8 mouse cellular contexts compared by ENCODE assay signal in genomic region chr2:164866741-164867551, GRCm38 (mm10). TPM values are rescaled to one million over a fixed set of nuclear protein-coding genes. Genes with fewer than 3 reads are reported as not detected.
DNase-seq lines count a peak whose midpoint lies in the region; ATAC-seq and TF ChIP-seq lines count a peak whose summit lies in the region.

No protein-coding gene starts in this region.

- TF ChIP-seq CTCF in liver, adult 2 months (IDR thresholded peaks at IDR 0.05; ENCODE audit: low read depth, low read length) = no peak
- peak; percentile 24; the same call in 1 of the 2 replicates for TF ChIP-seq CTCF in stomach, postnatal 0 days (IDR thresholded peaks at IDR 0.05; ENCODE audit: low read depth)

- no peaks in the 10 kb centered on the region for H3K9me3 ChIP-seq in liver, embryonic 15.5 days (replicated peaks)
- no peaks in the 10 kb centered on the region for H3K9me3 ChIP-seq in stomach, postnatal 0 days (ENCODE audit: control insufficient read depth, low read length)
- no peaks in the 10 kb centered on the region; the same call in 1 of the 2 replicates for H3K9me3 ChIP-seq in midbrain, embryonic 16.5 days (replicated peaks; ENCODE audit: control insufficient read depth, low read length, poor library complexity, severe bottlenecking)

- H3K9ac ChIP-seq in liver, adult 2 months (ENCODE audit: low read depth, low read length) = peak overlapping the region; percentile 14; the same call in 1 of the 2 replicates
- no peak overlapping the region for H3K9ac ChIP-seq in liver, embryonic 15.5 days
- no peak overlapping the region for H3K9ac ChIP-seq in stomach, postnatal 0 days (ENCODE audit: low read length)
- no peak overlapping the region for H3K9ac ChIP-seq in midbrain, embryonic 16.5 days (ENCODE audit: low read depth, low read length)

- 52% methylated on average over 16 of the region's 16 CpGs for WGBS in liver, adult 2 months
- WGBS in liver, embryonic 15.5 days (ENCODE audit: insufficient replicate concordance) = 39% methylated on average over 16 of the region's 16 CpGs
- 22% methylated on average over 16 of the region's 16 CpGs for WGBS in stomach, postnatal 0 days
- 64% methylated on average over 16 of the region's 16 CpGs for WGBS in midbrain, embryonic 16.5 days

- no peak for TF ChIP-seq POLR2A in liver, adult 2 months (IDR thresholded peaks at IDR 0.05; ENCODE audit: extremely low read depth, insufficient read depth, low read length)

- DNase-seq in liver, adult 2 months (ENCODE audit: extremely low read depth, low read depth, low spot score) = peak; percentile 61
- DNase-seq in liver = no peak
- DNase-seq in adrenal gland, adult 2 months = peak; percentile 83
- peak; percentile 94 for DNase-seq in heart, postnatal 10 days
- DNase-seq in stomach, postnatal 0 days (ENCODE audit: low spot score) = no peak
- DNase-seq in cerebellum, adult 9-10 months = no peak

- intact Hi-C loops in heart, postnatal 10 days (cut with DNase I) = no loop called here

- no peaks in the 10 kb centered on the region for H3K27me3 ChIP-seq in liver, adult 2 months (ENCODE audit: control insufficient read depth, insufficient read depth, low read length)
- H3K27me3 ChIP-seq in liver, embryonic 15.5 days = no peaks in the 10 kb centered on the region; the same call in 1 of the 2 replicates
- no peaks in the 10 kb centered on the region for H3K27me3 ChIP-seq in stomach, postnatal 0 days (ENCODE audit: control insufficient read depth, insufficient read depth, low read length)
- no peaks in the 10 kb centered on the region for H3K27me3 ChIP-seq in midbrain, embryonic 16.5 days (ENCODE audit: control insufficient read depth, insufficient read depth, low read depth, low read length)

- no peaks in the 10 kb centered on the region for H3K36me3 ChIP-seq in liver, adult 2 months (ENCODE audit: control insufficient read depth, insufficient read depth, low read length)
- H3K36me3 ChIP-seq in liver, embryonic 15.5 days (replicated peaks) = no peaks in the 10 kb centered on the region
- H3K36me3 ChIP-seq in stomach, postnatal 0 days (ENCODE audit: control insufficient read depth, insufficient read depth, low read length) = no peaks in the 10 kb centered on the region
- no peaks in the 10 kb centered on the region for H3K36me3 ChIP-seq in midbrain, embryonic 16.5 days (ENCODE audit: control insufficient read depth, insufficient read depth, low read length)

- no peak overlapping the region for H3K4me2 ChIP-seq in liver, embryonic 15.5 days
- H3K4me2 ChIP-seq in stomach, postnatal 0 days (replicated peaks; ENCODE audit: low read depth) = no peak overlapping the region
- no peak overlapping the region for H3K4me2 ChIP-seq in midbrain, embryonic 16.5 days (ENCODE audit: low read length)

- peak overlapping the region; percentile 33 for H3K27ac ChIP-seq in liver, adult 2 months (replicated peaks; ENCODE audit: insufficient read depth, low read depth, low read length)
- H3K27ac ChIP-seq in liver, embryonic 15.5 days (replicated peaks) = peak overlapping the region; percentile 51; the same call in 1 of the 2 replicates
- H3K27ac ChIP-seq in stomach, postnatal 0 days (replicated peaks) = peak overlapping the region; percentile 63
- H3K27ac ChIP-seq in midbrain, embryonic 16.5 days (ENCODE audit: low read length) = no peak overlapping the region

- ATAC-seq in liver, embryonic 15.5 days (ENCODE audit: insufficient read depth) = peak; percentile 38; the same call in 1 of the 2 replicates
- peak; percentile 76 for ATAC-seq in stomach, postnatal 0 days (ENCODE audit: low FRiP score, low TSS enrichment)
- ATAC-seq in midbrain, embryonic 16.5 days = no peak

- H3K79me2 ChIP-seq in liver, adult 2 months (ENCODE audit: control insufficient read depth, insufficient read depth, low read length) = no peaks in the 10 kb centered on the region

- H3K4me3 ChIP-seq in liver, adult 2 months (ENCODE audit: insufficient read depth, low read depth, low read length) = no peak overlapping the region
- no peak overlapping the region for H3K4me3 ChIP-seq in liver, embryonic 15.5 days (replicated peaks)
- no peak overlapping the region for H3K4me3 ChIP-seq in stomach, postnatal 0 days (ENCODE audit: low read depth, low read length)
- H3K4me3 ChIP-seq in midbrain, embryonic 16.5 days (ENCODE audit: low read depth, low read length) = no peak overlapping the region

- no peak for TF ChIP-seq EP300 in stomach, postnatal 0 days (optimal IDR thresholded peaks at IDR 0.05)

- H3K4me1 ChIP-seq in liver, adult 2 months (ENCODE audit: control insufficient read depth, insufficient read depth, low read length) = peaks cover 4% of the 10 kb centered on the region; the same call in 1 of the 2 replicates
- H3K4me1 ChIP-seq in liver, embryonic 15.5 days (replicated peaks) = peaks cover 21% of the 10 kb centered on the region
- no peaks in the 10 kb centered on the region; the same call in 1 of the 2 replicates for H3K4me1 ChIP-seq in stomach, postnatal 0 days (replicated peaks; ENCODE audit: control insufficient read depth, insufficient read depth)
- no peaks in the 10 kb centered on the region for H3K4me1 ChIP-seq in midbrain, embryonic 16.5 days (ENCODE audit: control insufficient read depth, insufficient read depth, low read length)

RNA-seq across cellular contexts. Expression of gene Pltp, which starts 9.4 kb away (rescaled TPM):
- 21.7 and 22.1 TPM in 2 replicates for total RNA-seq in liver, adult 2 months (2014; rRNA removed)
- polyA plus RNA-seq in liver, adult 2 months (2012; rRNA removed) = 49.7 and 92.8 TPM in 2 replicates
- total RNA-seq in adrenal gland, adult 2 months (2021) = 10 to 100 TPM; 21.1 to 36.6 TPM
- polyA plus RNA-seq in adrenal gland, adult 2 months (2012; rRNA removed) = 63.9 and 72.0 TPM in 2 replicates
- total RNA-seq in heart, postnatal 10 days (2021) = 10 to 100 TPM; 39.1 to 40.9 TPM
- 17.8 and 23.5 TPM in 2 replicates for polyA plus RNA-seq in liver, embryonic 15.5 days (2015; fragmentation: Nextera tagmentation; extraction: Ambion mirVana)
- 42.7 and 44.2 TPM in 2 replicates for polyA plus RNA-seq in stomach, postnatal 0 days (2015; fragmentation: Nextera tagmentation; extraction: Ambion mirVana)
- 83.9 and 84.4 TPM in 2 replicates for polyA plus RNA-seq in midbrain, embryonic 16.5 days (2015; fragmentation: Nextera tagmentation; extraction: Ambion mirVana)

RNA-seq across cellular contexts. Expression of gene Pcif1, which starts 12.2 kb away (rescaled TPM):
- 9.1 and 12.9 TPM in 2 replicates for total RNA-seq in liver, adult 2 months (2014; rRNA removed)
- 20.2 and 21.3 TPM in 2 replicates for polyA plus RNA-seq in liver, adult 2 months (2012; rRNA removed)
- 10 to 100 TPM; 45.1 to 51.6 TPM for total RNA-seq in adrenal gland, adult 2 months (2021)
- polyA plus RNA-seq in adrenal gland, adult 2 months (2012; rRNA removed) = 66.3 and 67.2 TPM in 2 replicates
- total RNA-seq in heart, postnatal 10 days (2021) = 10 to 100 TPM; 42.2 to 45.1 TPM
- polyA plus RNA-seq in liver, embryonic 15.5 days (2015; fragmentation: Nextera tagmentation; extraction: Ambion mirVana) = 38.3 and 40.7 TPM in 2 replicates
- polyA plus RNA-seq in stomach, postnatal 0 days (2015; fragmentation: Nextera tagmentation; extraction: Ambion mirVana) = 49.2 and 51.4 TPM in 2 replicates
- polyA plus RNA-seq in midbrain, embryonic 16.5 days (2015; fragmentation: Nextera tagmentation; extraction: Ambion mirVana) = 78.9 and 85.6 TPM in 2 replicates

RNA-seq across cellular contexts. Expression of gene Neurl2, which starts 33.7 kb away (rescaled TPM):
- 1.6 and 2.3 TPM in 2 replicates for total RNA-seq in liver, adult 2 months (2014; rRNA removed)
- 4.5 and 5.6 TPM in 2 replicates for polyA plus RNA-seq in liver, adult 2 months (2012; rRNA removed)
- 1 to 10 TPM; 1.4 to 2.7 TPM for total RNA-seq in adrenal gland, adult 2 months (2021)
- 5.6 and 6.7 TPM in 2 replicates for polyA plus RNA-seq in adrenal gland, adult 2 months (2012; rRNA removed)
- 10 to 100 TPM; 26.4 to 35.8 TPM for total RNA-seq in heart, postnatal 10 days (2021)
- 1.5 and 2.5 TPM in 2 replicates for polyA plus RNA-seq in liver, embryonic 15.5 days (2015; fragmentation: Nextera tagmentation; extraction: Ambion mirVana)
- polyA plus RNA-seq in stomach, postnatal 0 days (2015; fragmentation: Nextera tagmentation; extraction: Ambion mirVana) = 4.6 and 5.3 TPM in 2 replicates
- 5.4 and 7.0 TPM in 2 replicates for polyA plus RNA-seq in midbrain, embryonic 16.5 days (2015; fragmentation: Nextera tagmentation; extraction: Ambion mirVana)

RNA-seq across cellular contexts. Expression of gene Ctsa, which starts 34.3 kb away (rescaled TPM):
- total RNA-seq in liver, adult 2 months (2014; rRNA removed) = 112 and 135 TPM in 2 replicates
- 164 and 279 TPM in 2 replicates for polyA plus RNA-seq in liver, adult 2 months (2012; rRNA removed)
- total RNA-seq in adrenal gland, adult 2 months (2021) = 100 to 1,000 TPM; 114 to 124 TPM
- 304 and 353 TPM in 2 replicates for polyA plus RNA-seq in adrenal gland, adult 2 months (2012; rRNA removed)
- total RNA-seq in heart, postnatal 10 days (2021) = 100 to 1,000 TPM; 108 to 116 TPM
- 75.4 and 81.1 TPM in 2 replicates for polyA plus RNA-seq in liver, embryonic 15.5 days (2015; fragmentation: Nextera tagmentation; extraction: Ambion mirVana)
- 107 and 114 TPM in 2 replicates for polyA plus RNA-seq in stomach, postnatal 0 days (2015; fragmentation: Nextera tagmentation; extraction: Ambion mirVana)
- polyA plus RNA-seq in midbrain, embryonic 16.5 days (2015; fragmentation: Nextera tagmentation; extraction: Ambion mirVana) = 95.4 and 95.6 TPM in 2 replicates

RNA-seq across cellular contexts. Expression of gene Spata25, which starts 38.6 kb away (rescaled TPM):
- total RNA-seq in liver, adult 2 months (2014; rRNA removed) = 0.18 TPM in 1 of 2 replicates, not detected in the other
- polyA plus RNA-seq in liver, adult 2 months (2012; rRNA removed) = not detected in 2 replicates
- total RNA-seq in adrenal gland, adult 2 months (2021) = not detected
- polyA plus RNA-seq in adrenal gland, adult 2 months (2012; rRNA removed) = not detected in 2 replicates
- total RNA-seq in heart, postnatal 10 days (2021) = under 1 TPM; 0.55 to 0.69 TPM
- polyA plus RNA-seq in liver, embryonic 15.5 days (2015; fragmentation: Nextera tagmentation; extraction: Ambion mirVana) = not detected in 2 replicates
- polyA plus RNA-seq in stomach, postnatal 0 days (2015; fragmentation: Nextera tagmentation; extraction: Ambion mirVana) = not detected in 2 replicates
- polyA plus RNA-seq in midbrain, embryonic 16.5 days (2015; fragmentation: Nextera tagmentation; extraction: Ambion mirVana) = not detected in 2 replicates

Comparison
In these comparisons a context has a peak if more than half of its experiments do, and no peak if none do; other contexts are left out.
1. DNase-seq: peak in liver, adult 2 months (single experiment), adrenal gland, adult 2 months (single experiment) and heart, postnatal 10 days (2 of 2); none in liver (single experiment), stomach, postnatal 0 days (single experiment) and cerebellum, adult 9-10 months (single experiment).